Mouse (Mus musculus) kidney, embryonic 14.5 days (tissue): ENCODE results near the gene Fam196b. TPM values are rescaled to one million over a fixed set of nuclear protein-coding genes. Genes with fewer than 3 reads are reported as not detected.

Source experiments
- ATAC-seq: fragments of 200-750 bp; cut with Nextera tagmentation; 2 replicates; pipeline ENCODE4 v1.8.0; 2017; ENCODE audit warnings: moderate number of reproducible peaks, mild to moderate bottlenecking, moderate TSS enrichment, moderate library complexity; ENCODE audit not compliant: low FRiP score, low TSS enrichment
- H3K27ac ChIP-seq: fragments of 300-500 bp; sonication (generic); 2 replicates; pipeline ENCODE4 v1.5.1; 2014; ENCODE audit warnings: low read depth, mild to moderate bottlenecking, low read length, moderate library complexity, mixed read lengths
- H3K27me3 ChIP-seq: fragments of 300-500 bp; sonication (generic); 2 replicates; pipeline ENCODE4 v1.6.1; 2014; ENCODE audit warnings: mild to moderate bottlenecking, low read length; ENCODE audit not compliant: control insufficient read depth, insufficient read depth
- H3K36me3 ChIP-seq: fragments of 300-500 bp; sonication (generic); 2 replicates; pipeline ENCODE4 v1.6.1; 2014; ENCODE audit warnings: low read length, mixed read lengths; ENCODE audit not compliant: control insufficient read depth, insufficient read depth
- H3K4me1 ChIP-seq: fragments of 300-500 bp; sonication (generic); 2 replicates; pipeline ENCODE4 v1.6.1; 2014; ENCODE audit warnings: low read length, mixed read lengths; ENCODE audit not compliant: control insufficient read depth, insufficient read depth
- H3K4me2 ChIP-seq: fragments of 300-500 bp; sonication (generic); replicated peaks from 2 replicates; pipeline ENCODE4 v1.6.1; 2014; ENCODE audit warnings: low read depth, mild to moderate bottlenecking, low read length
- H3K4me3 ChIP-seq: fragments of 300-500 bp; sonication (generic); 2 replicates; pipeline ENCODE4 v1.5.1; 2014; ENCODE audit warnings: mild to moderate bottlenecking, low read length
- H3K9ac ChIP-seq: fragments of 300-500 bp; sonication (generic); 2 replicates; pipeline ENCODE4 v1.6.1; 2014; ENCODE audit warnings: low read depth, mild to moderate bottlenecking, low read length, moderate library complexity
- H3K9me3 ChIP-seq: fragments of 300-500 bp; sonication (generic); 2 replicates; pipeline ENCODE4 v1.6.1; 2016; ENCODE audit warnings: low read length; ENCODE audit not compliant: control insufficient read depth
- WGBS: fragments of 180-500 bp; shearing (Covaris S2); extraction: QIAGEN DNeasy Blood & Tissue Kit; methylation state at CpG from one replicate; pipeline ENCODE4 v1.1.7; 2014; 5-methylcytosine and 5-hydroxymethylcytosine counted together
- polyA plus RNA-seq: library from polyadenylated mRNA; unstranded; fragments of >200 nt; fragmentation: Nextera tagmentation; extraction: Ambion mirVana; gene quantifications from 2 replicates; pipeline ENCODE4 v1.2.1, GENCODE M21; 2014

Fam196b gene
- polyA plus RNA-seq, 1 experiment from 2014 or later = 0.24 TPM

- Histone ChIP-seq H3K9me3 (no peaks in the 10 kb centered on the region), H3K27ac (no peak overlapping the region), H3K4me2 (no peak overlapping the region), H3K4me1 (no peaks in the 10 kb centered on the region), H3K27me3 (no peaks in the 10 kb centered on the region), H3K4me3 (no peak overlapping the region), H3K36me3 (no peaks in the 10 kb centered on the region), H3K9ac (no peak overlapping the region)
- no peak for ATAC-seq
- WGBS = 20% methylated on average over 5 of the region's 5 CpGs
These were observed 761 bp downstream of the Fam196b start for GRCm38 (mm10) chr11:34315383-34315782.

GRCm38 (mm10) chr11:34316176-34316575 is 1.6 kb downstream of the Fam196b start:
- WGBS = 47% methylated on average over 10 of the region's 10 CpGs
- H3K4me3 ChIP-seq = no peak overlapping the region

GRCm38 (mm10) chr11:34317001-34317400 is 2.4 kb downstream of the Fam196b start:
- Histone ChIP-seq H3K4me1 (no peaks in the 10 kb centered on the region), H3K4me3 (no peak overlapping the region), H3K27me3 (no peaks in the 10 kb centered on the region), H3K9me3 (no peaks in the 10 kb centered on the region), H3K4me2 (no peak overlapping the region), H3K36me3 (no peaks in the 10 kb centered on the region), H3K9ac (no peak overlapping the region), H3K27ac (no peak overlapping the region)
- no peak for ATAC-seq
- WGBS = 78% methylated on average over 8 of the region's 8 CpGs

More at GRCm38 (mm10) chr11:34316176-34316575, 1.6 kb downstream of the Fam196b start:
- Histone ChIP-seq H3K27ac (no peak overlapping the region), H3K4me1 (no peaks in the 10 kb centered on the region), H3K27me3 (no peaks in the 10 kb centered on the region), H3K4me2 (no peak overlapping the region), H3K9me3 (no peaks in the 10 kb centered on the region), H3K9ac (no peak overlapping the region), H3K36me3 (no peaks in the 10 kb centered on the region)
- ATAC-seq = no peak

- Histone ChIP-seq H3K27me3 (no peaks in the 10 kb centered on the region), H3K9me3 (no peaks in the 10 kb centered on the region), H3K27ac (no peak overlapping the region), H3K4me2 (no peak overlapping the region), H3K4me3 (no peak overlapping the region), H3K4me1 (no peaks in the 10 kb centered on the region), H3K9ac (no peak overlapping the region), H3K36me3 (no peaks in the 10 kb centered on the region)
- ATAC-seq = no peak
- 68% methylated on average over 1 of the region's 1 CpGs for WGBS
These were observed 4.7 kb downstream of the Fam196b start for GRCm38 (mm10) chr11:34319282-34319681.

- Histone ChIP-seq H3K36me3 (no peaks in the 10 kb centered on the region), H3K27ac (no peak overlapping the region), H3K9me3 (no peaks in the 10 kb centered on the region), H3K4me2 (no peak overlapping the region), H3K9ac (no peak overlapping the region), H3K4me1 (no peaks in the 10 kb centered on the region), H3K27me3 (no peaks in the 10 kb centered on the region), H3K4me3 (no peak overlapping the region)
- 75% methylated on average over 8 of the region's 8 CpGs for WGBS
- no peak for ATAC-seq
These were observed 9.0 kb downstream of the Fam196b start for GRCm38 (mm10) chr11:34323664-34324063.

- H3K4me2 ChIP-seq = no peak overlapping the region
- WGBS = 33% methylated on average over 7 of the region's 7 CpGs
- no peak for ATAC-seq
These were observed 17.9 kb downstream of the Fam196b start for GRCm38 (mm10) chr11:34332344-34333031.

GRCm38 (mm10) chr11:34337907-34338306 is 23.3 kb downstream of the Fam196b start:
- 79% methylated on average over 1 of the region's 1 CpGs for WGBS
- H3K27ac ChIP-seq = no peak overlapping the region
- no peak for ATAC-seq

More at GRCm38 (mm10) chr11:34332344-34333031, 17.9 kb downstream of the Fam196b start:
- H3K27ac ChIP-seq = no peak overlapping the region
- no peaks in the 10 kb centered on the region for H3K36me3 ChIP-seq
- H3K4me3 ChIP-seq = no peak overlapping the region
- no peaks in the 10 kb centered on the region for H3K4me1 ChIP-seq
- H3K9ac ChIP-seq = no peak overlapping the region
- no peaks in the 10 kb centered on the region for H3K27me3 ChIP-seq
- no peaks in the 10 kb centered on the region for H3K9me3 ChIP-seq

GRCm38 (mm10) chr11:34339693-34340092 is 25.1 kb downstream of the Fam196b start:
- H3K9me3 ChIP-seq = no peaks in the 10 kb centered on the region
- ATAC-seq = no peak
- 81% methylated on average over 5 of the region's 5 CpGs for WGBS

More at GRCm38 (mm10) chr11:34337907-34338306, 23.3 kb downstream of the Fam196b start:
- Histone ChIP-seq H3K4me3 (no peak overlapping the region), H3K4me1 (no peaks in the 10 kb centered on the region), H3K4me2 (no peak overlapping the region), H3K9me3 (no peaks in the 10 kb centered on the region), H3K27me3 (no peaks in the 10 kb centered on the region), H3K36me3 (no peaks in the 10 kb centered on the region), H3K9ac (no peak overlapping the region)

GRCm38 (mm10) chr11:34343742-34344307 is 29.2 kb downstream of the Fam196b start:
- 45% methylated on average over 4 of the region's 4 CpGs for WGBS
- H3K4me1 ChIP-seq = no peaks in the 10 kb centered on the region
- ATAC-seq = no peak

More at GRCm38 (mm10) chr11:34339693-34340092, 25.1 kb downstream of the Fam196b start:
- H3K27me3 ChIP-seq = no peaks in the 10 kb centered on the region
- H3K4me2 ChIP-seq = no peak overlapping the region
- H3K27ac ChIP-seq = no peak overlapping the region
- no peaks in the 10 kb centered on the region for H3K4me1 ChIP-seq
- no peak overlapping the region for H3K4me3 ChIP-seq
- H3K9ac ChIP-seq = no peak overlapping the region
- H3K36me3 ChIP-seq = no peaks in the 10 kb centered on the region

More at GRCm38 (mm10) chr11:34343742-34344307, 29.2 kb downstream of the Fam196b start:
- Histone ChIP-seq H3K4me2 (no peak overlapping the region), H3K36me3 (no peaks in the 10 kb centered on the region), H3K4me3 (no peak overlapping the region), H3K27ac (no peak overlapping the region), H3K9me3 (no peaks in the 10 kb centered on the region), H3K9ac (no peak overlapping the region), H3K27me3 (no peaks in the 10 kb centered on the region)
